Mouse (Mus musculus) olfactory bulb, adult 2 months (tissue): ENCODE results near the gene Tarbp1.

Source experiments
- CTCF ChIP-seq: fragments of 200-500 bp; IDR thresholded peaks from 2 replicates; pipeline ENCODE4 v1.5.1; 2012; ENCODE audit warnings: low read depth, mild to moderate bottlenecking, low read length, moderate library complexity; ENCODE audit not compliant: insufficient read depth
- POLR2A ChIP-seq: fragments of 200-500 bp; IDR thresholded peaks from 2 replicates; pipeline ENCODE4 v1.6.1; 2012; ENCODE audit warnings: mild to moderate bottlenecking, low read depth, low read length, moderate library complexity; ENCODE audit not compliant: insufficient read depth

- TF ChIP-seq POLR2A (no peak), CTCF (no peak)
Measured at GRCm38 (mm10) chr8:126387566-126387965, 87.3 kb downstream of the Tarbp1 start.
